Mouse (Mus musculus) fibroblast of lung, adult 2 months (primary cell): ENCODE data around the gene Trpc5.

Source experiments
- DNase-seq: peaks from one replicate; pipeline ENCODE4 v3.0.0-alpha.2; 2011; ENCODE audit warnings: low read depth

The Trpc5 gene

GRCm38 (mm10) chrX:144335332-144336015 is 352.5 kb downstream of the Trpc5 start:
- DNase-seq: no peak
